Mouse (Mus musculus) cerebellum, adult 18-20 months (tissue): Measurements from ENCODE around the gene Smchd1.
"Not testable (repeated sequence)": the region's sequence is repeated elsewhere in the genome, so short reads cannot be mapped to it uniquely, and the experiment has no call there.

Experiments used
- DNase-seq, 2 experiments: peaks; one replicate each; pipeline ENCODE4 v3.0.0; 2021

Gene Smchd1

GRCm38 (mm10) chr17:71444126-71444525, 31.0 kb downstream of the Smchd1 start:
- no peak for DNase-seq

GRCm38 (mm10) chr17:71443273-71443672, 31.9 kb downstream of the Smchd1 start:
- DNase-seq = no peak

GRCm38 (mm10) chr17:71422502-71422901, 52.6 kb downstream of the Smchd1 start:
- DNase-seq = not testable (repeated sequence)

GRCm38 (mm10) chr17:71419448-71419847, 55.7 kb downstream of the Smchd1 start:
- not testable (repeated sequence) for DNase-seq

- DNase-seq = no peak
Observed at GRCm38 (mm10) chr17:71417008-71417407, 58.1 kb downstream of the Smchd1 start.

GRCm38 (mm10) chr17:71387401-71387800, 87.7 kb downstream of the Smchd1 start:
- DNase-seq = no peak

GRCm38 (mm10) chr17:71380346-71380745, 94.8 kb downstream of the Smchd1 start:
- DNase-seq = no peak

- DNase-seq = no peak
Observed at GRCm38 (mm10) chr17:71377901-71378300, 97.2 kb downstream of the Smchd1 start.

- DNase-seq = no peak
Observed at GRCm38 (mm10) chr17:71355526-71355925, 119.6 kb downstream of the Smchd1 start.

GRCm38 (mm10) chr17:71354205-71354604, 120.9 kb downstream of the Smchd1 start:
- no peak for DNase-seq

GRCm38 (mm10) chr17:71348188-71348587, 127.0 kb downstream of the Smchd1 start:
- DNase-seq = no peak

GRCm38 (mm10) chr17:71342006-71342405, 133.1 kb downstream of the Smchd1 start:
- no peak for DNase-seq

- no peak for DNase-seq
Observed at GRCm38 (mm10) chr17:71338627-71339026, 136.5 kb downstream of the Smchd1 start.

GRCm38 (mm10) chr17:71337546-71337945, 137.6 kb downstream of the Smchd1 start:
- no peak for DNase-seq

- DNase-seq = no peak
Observed at GRCm38 (mm10) chr17:71336421-71336820, 138.7 kb downstream of the Smchd1 start.

GRCm38 (mm10) chr17:71332298-71332697, 142.8 kb downstream of the Smchd1 start:
- DNase-seq = no peak

GRCm38 (mm10) chr17:71320731-71321130, 154.4 kb downstream of the Smchd1 start:
- DNase-seq = not testable (repeated sequence)

GRCm38 (mm10) chr17:71319361-71319760, 155.8 kb downstream of the Smchd1 start:
- DNase-seq = no peak

GRCm38 (mm10) chr17:71317571-71317970, 157.6 kb downstream of the Smchd1 start:
- DNase-seq = no peak

GRCm38 (mm10) chr17:71314315-71314714, 160.8 kb downstream of the Smchd1 start:
- DNase-seq = no peak

- no peak for DNase-seq
Observed at GRCm38 (mm10) chr17:71311340-71312171, 163.6 kb downstream of the Smchd1 start, which contains the start of gene Emilin2. Gene Emilin2 (minus strand): TSS chr17:71311978.

- DNase-seq = no peak
Observed at GRCm38 (mm10) chr17:71310486-71311339, 164.4 kb downstream of the Smchd1 start.

- no peak for DNase-seq
Observed at GRCm38 (mm10) chr17:71309711-71310485, 165.2 kb downstream of the Smchd1 start.
